Mouse (Mus musculus) CH12.LX (cell line): ENCODE measurements around the gene Ppip5k2. TPM values are rescaled to one million over a fixed set of nuclear protein-coding genes. Genes with fewer than 3 reads are reported as not detected.
A peak's percentile ranks its signal among the peaks of the same experiment; 100 is the strongest.

Experiments
- DNase-seq: peaks from one replicate; pipeline ENCODE4 v3.0.0-alpha.2; 2013; ENCODE audit errors: extremely low read depth
- H3K27ac ChIP-seq: 2 replicates; pipeline ENCODE4 v1.5.1; 2012; ENCODE audit warnings: low read depth, mild to moderate bottlenecking, control low read depth, moderate library complexity; ENCODE audit not compliant: insufficient read depth
- H3K27me3 ChIP-seq: replicated peaks from 2 replicates; pipeline ENCODE3; 2012; ENCODE audit warnings: inconsistent platforms
- H3K36me3 ChIP-seq, 2 experiments: replicated peaks in 1 of 2; 2 replicates each; pipeline versions ENCODE3 to v1.6.1; 2012; ENCODE audit warnings: inconsistent platforms in 1 of 2, low read length in 1 of 2, mild to moderate bottlenecking in 1 of 2, mixed read lengths in 1 of 2, moderate library complexity in 1 of 2; ENCODE audit not compliant: control insufficient read depth in 1 of 2, insufficient read depth in 1 of 2
- H3K4me1 ChIP-seq, 2 experiments: 2 replicates each; pipeline ENCODE4 v1.6.1; 2012; ENCODE audit warnings: inconsistent platforms in 1 of 2, moderate library complexity in 1 of 2; ENCODE audit not compliant: insufficient read depth in 2 of 2, control insufficient read depth in 1 of 2
- H3K4me2 ChIP-seq: 2 replicates; pipeline ENCODE4 v1.6.1; 2012; ENCODE audit warnings: low read depth, mild to moderate bottlenecking, control low read depth; ENCODE audit not compliant: poor library complexity, insufficient read depth, severe bottlenecking
- H3K4me3 ChIP-seq, 3 experiments: fragments of 150-350 bp in 1 of 3; sonication (generic) in 1 of 3; replicated peaks in 1 of 3; 2 replicates each; pipeline versions ENCODE3 to v1.5.1; 2011 to 2012; ENCODE audit warnings: low read depth in 2 of 3, low read length in 2 of 3, mild to moderate bottlenecking in 2 of 3, moderate library complexity in 2 of 3, control low read depth in 1 of 3, improper control_type of control experiment in 1 of 3, inconsistent platforms in 1 of 3, mixed read lengths in 1 of 3; ENCODE audit not compliant: poor library complexity in 1 of 3
- H3K79me2 ChIP-seq: replicated peaks from 2 replicates; pipeline ENCODE4 v1.6.1; 2012; ENCODE audit warnings: mild to moderate bottlenecking, moderate library complexity; ENCODE audit not compliant: control insufficient read depth, poor library complexity, insufficient read depth, severe bottlenecking; ENCODE audit errors: extremely low read depth
- H3K9ac ChIP-seq: 2 replicates; pipeline ENCODE4 v1.6.1; 2012; ENCODE audit warnings: low read depth, mild to moderate bottlenecking, control low read depth, moderate library complexity; ENCODE audit not compliant: insufficient read depth
- H3K9me3 ChIP-seq: replicated peaks from 2 replicates; pipeline ENCODE3; 2012; ENCODE audit warnings: low read length, inconsistent platforms, mixed read lengths
- BHLHE40 ChIP-seq: IDR thresholded peaks from 2 replicates; pipeline ENCODE4 v1.6.1; 2011; ENCODE audit warnings: mild to moderate bottlenecking, low read depth, low read length, improper control_type of control experiment
- CHD1 ChIP-seq: IDR thresholded peaks from 2 replicates; pipeline ENCODE4 v1.6.1; 2012; ENCODE audit warnings: low read depth, low read length, improper control_type of control experiment, inconsistent platforms
- CHD2 ChIP-seq: IDR thresholded peaks from 2 replicates; pipeline ENCODE4 v1.6.1; 2011; ENCODE audit warnings: low read length, improper control_type of control experiment
- CTCF ChIP-seq, 2 experiments: IDR thresholded peaks in 1 of 2; conservative IDR thresholded peaks in 1 of 2; 2 replicates each; pipeline ENCODE4 v1.5.1; 2011 to 2012; ENCODE audit warnings: low read depth in 2 of 2, low read length in 2 of 2, improper control_type of control experiment in 1 of 2, inconsistent platforms in 1 of 2, mild to moderate bottlenecking in 1 of 2, moderate library complexity in 1 of 2
- ELF1 ChIP-seq: IDR thresholded peaks from 2 replicates; pipeline ENCODE4 v1.6.1; 2014; ENCODE audit warnings: low read depth, mild to moderate bottlenecking, inconsistent platforms, low read length, improper control_type of control experiment
- EP300 ChIP-seq: IDR thresholded peaks from 2 replicates; pipeline ENCODE4 v1.6.1; 2011; ENCODE audit warnings: low read length, improper control_type of control experiment
- GABPA ChIP-seq: IDR thresholded peaks from 2 replicates; pipeline ENCODE4 v1.6.1; 2012; ENCODE audit warnings: low read depth, low read length, improper control_type of control experiment, inconsistent platforms; ENCODE audit not compliant: insufficient replicate concordance
- HCFC1 ChIP-seq: IDR thresholded peaks from 2 replicates; pipeline ENCODE4 v1.6.1; 2012; ENCODE audit warnings: low read depth, mild to moderate bottlenecking, inconsistent platforms, low read length, improper control_type of control experiment
- IRF4 ChIP-seq: IDR thresholded peaks from 2 replicates; pipeline ENCODE4 v1.6.1; 2014; ENCODE audit warnings: low read depth, mild to moderate bottlenecking, inconsistent platforms, low read length, improper control_type of control experiment
- JUN ChIP-seq: IDR thresholded peaks from 2 replicates; pipeline ENCODE4 v1.6.1; 2011; ENCODE audit warnings: low read depth, mild to moderate bottlenecking, low read length, improper control_type of control experiment, moderate library complexity; ENCODE audit not compliant: insufficient read depth
- JUND ChIP-seq: conservative IDR thresholded peaks from 2 replicates; pipeline ENCODE4 v1.6.1; 2011; ENCODE audit warnings: low read depth, low read length, improper control_type of control experiment
- KAT2A ChIP-seq: IDR thresholded peaks from 2 replicates; pipeline ENCODE4 v1.6.1; 2012; ENCODE audit warnings: low read length, improper control_type of control experiment, inconsistent platforms; ENCODE audit not compliant: insufficient replicate concordance
- MAX ChIP-seq: IDR thresholded peaks from 2 replicates; pipeline ENCODE4 v1.6.1; 2011; ENCODE audit warnings: low read length, improper control_type of control experiment
- MAZ ChIP-seq: IDR thresholded peaks from 2 replicates; pipeline ENCODE4 v1.6.1; 2012; ENCODE audit warnings: low read depth, mild to moderate bottlenecking, inconsistent platforms, low read length, improper control_type of control experiment, moderate library complexity
- MEF2A ChIP-seq: IDR thresholded peaks from 2 replicates; pipeline ENCODE4 v1.6.1; 2014; ENCODE audit warnings: low read depth, mild to moderate bottlenecking, inconsistent platforms, low read length, improper control_type of control experiment, borderline replicate concordance
- NELFE ChIP-seq: IDR thresholded peaks from 2 replicates; pipeline ENCODE4 v1.6.1; 2011; ENCODE audit warnings: low read depth, low read length, improper control_type of control experiment
- PAX5 ChIP-seq: IDR thresholded peaks from 2 replicates; pipeline ENCODE4 v1.6.1; 2012; ENCODE audit warnings: low read length, inconsistent platforms, mixed read lengths
- POLR2A ChIP-seq: IDR thresholded peaks from 2 replicates; pipeline ENCODE4 v1.6.1; 2011; ENCODE audit warnings: low read depth, mild to moderate bottlenecking, improper control_type of control experiment, low read length
- POLR2AphosphoS2 ChIP-seq: IDR thresholded peaks from 2 replicates; pipeline ENCODE4 v1.6.1; 2011; ENCODE audit warnings: low read depth, low read length, improper control_type of control experiment
- RAD21 ChIP-seq: IDR thresholded peaks from 2 replicates; pipeline ENCODE4 v1.6.1; 2011; ENCODE audit warnings: low read depth, mild to moderate bottlenecking, low read length, improper control_type of control experiment, moderate library complexity
- SIN3A ChIP-seq: IDR thresholded peaks from 2 replicates; pipeline ENCODE4 v1.6.1; 2012; ENCODE audit warnings: low read length, improper control_type of control experiment, inconsistent platforms
- SMC3 ChIP-seq: IDR thresholded peaks from 2 replicates; pipeline ENCODE4 v1.6.1; 2011; ENCODE audit warnings: low read depth, low read length, improper control_type of control experiment
- TCF12 ChIP-seq: IDR thresholded peaks from 2 replicates; pipeline ENCODE4 v1.6.1; 2014; ENCODE audit warnings: low read depth, mild to moderate bottlenecking, inconsistent platforms, low read length, improper control_type of control experiment
- UBTF ChIP-seq: IDR thresholded peaks from 2 replicates; pipeline ENCODE4 v1.6.1; 2012; ENCODE audit warnings: low read depth, mild to moderate bottlenecking, inconsistent platforms, low read length, improper control_type of control experiment, moderate library complexity
- USF1 ChIP-seq: IDR thresholded peaks from 2 replicates; pipeline ENCODE4 v1.6.1; 2014; ENCODE audit warnings: low read depth, mild to moderate bottlenecking, inconsistent platforms, low read length, improper control_type of control experiment
- USF2 ChIP-seq: conservative IDR thresholded peaks from 2 replicates; pipeline ENCODE4 v1.6.1; 2011; ENCODE audit warnings: low read depth, low read length, improper control_type of control experiment
- ZC3H11A ChIP-seq: IDR thresholded peaks from 2 replicates; pipeline ENCODE4 v1.6.1; 2012; ENCODE audit warnings: low read depth, mild to moderate bottlenecking, inconsistent platforms, low read length, improper control_type of control experiment
- ZKSCAN1 ChIP-seq: IDR thresholded peaks from 2 replicates; pipeline ENCODE4 v1.6.1; 2012; ENCODE audit warnings: low read depth, inconsistent platforms, low read length, improper control_type of control experiment, borderline replicate concordance
- ZMIZ1 ChIP-seq: IDR thresholded peaks from 2 replicates; pipeline ENCODE4 v1.6.1; 2012; ENCODE audit warnings: low read depth, mild to moderate bottlenecking, inconsistent platforms, low read length, improper control_type of control experiment
- ZNF384 ChIP-seq: IDR thresholded peaks from 2 replicates; pipeline ENCODE4 v1.6.1; 2012; ENCODE audit warnings: low read depth, low read length, improper control_type of control experiment, inconsistent platforms
- dilution Hi-C: fragments of 300-500 bp; cut with MboI; formaldehyde crosslinking; loops from 2 replicates; pipeline ENCODE4 v1.14.3; 2020; ENCODE audit warnings: low sequenced_read_pairs; ENCODE audit not compliant: extremely low pct_unique_long_range_greater_than_20kb, extremely low pct_ligation_motif_present
- in situ Hi-C: fragments of 300-500 bp; cut with MboI; formaldehyde crosslinking; loops from 3 replicates; pipeline ENCODE4 v1.14.3; 2019; ENCODE audit warnings: low sequenced_read_pairs, low pct_ligation_motif_present, low pct_unique_long_range_greater_than_20kb, mixed read lengths
- polyA plus RNA-seq: library from polyadenylated mRNA; unstranded; fragments of >175 nt; gene quantifications from 2 replicates; pipeline ENCODE4 v1.2.1, GENCODE M21; 2012; ENCODE audit warnings: low read depth; ENCODE audit not compliant: insufficient read length
- total RNA-seq, 2 experiments: library from RNA; depleted of rRNA; stranded (reverse); fragments of 300-350 nt in 1 of 2; fragments of >200 nt in 1 of 2; gene quantifications; 2 replicates each; pipeline ENCODE4 v1.2.3; 2012 to 2014

Gene Ppip5k2
- total and polyA plus RNA-seq, 3 experiments, result 27.4 to 44.9 (median 29.8) TPM

- Histone ChIP-seq H3K79me2 (peaks cover 22% of the 10 kb centered on the region), H3K4me3 (peak overlapping the region; percentile 53 to 80 (median 74)), H3K27ac (peak overlapping the region; percentile 58), H3K9me3 (no peaks in the 10 kb centered on the region), H3K4me1 (peaks cover 9 to 39% of the 10 kb centered on the region in 2 experiments), H3K36me3 (peaks cover 0 to 3% of the 10 kb centered on the region in 2 experiments), H3K27me3 (no peaks in the 10 kb centered on the region), H3K9ac (peak overlapping the region; percentile 49), H3K4me2 (peak overlapping the region; percentile 95)
- peak; percentile 58 for DNase-seq
- dilution Hi-C loops, result no loop called here
- in situ Hi-C loops, result no loop called here
- peak in 1 of 2 experiments; percentile 23; a peak in 1 of 4 replicates for TF ChIP-seq CTCF (conservative IDR thresholded peaks at IDR 0.05 in 1 of 2, IDR thresholded peaks at IDR 0.05 in 1 of 2; ENCODE audit: low read depth in 2 of 2, low read length in 2 of 2)
- TF ChIP-seq CHD1, result no peak
- TF ChIP-seq ZNF384, result no peak
- TF ChIP-seq NELFE, result no peak
- no peak; the same call in 1 of the 2 replicates for TF ChIP-seq POLR2A
- TF ChIP-seq TCF12, result peak; percentile 24; the same call in 1 of the 2 replicates
- TF ChIP-seq UBTF, result peak; percentile 86; the same call in 1 of the 2 replicates
- TF ChIP-seq SIN3A, result 0 out of 2 replicates have a peak, but pooled peaks have one; percentile 59
- TF ChIP-seq CHD2, result no peak
- TF ChIP-seq ELF1, result 0 out of 2 replicates have a peak, but pooled peaks have one; percentile 2
- no peak for TF ChIP-seq BHLHE40
Measured at GRCm38 (mm10) chr1:97660687-97661405, 109.4 kb downstream of the Ppip5k2 start.

GRCm38 (mm10) chr1:97659405-97659804 lies 110.8 kb downstream of the Ppip5k2 start:
- DNase-seq, result peak; percentile 88
- Histone ChIP-seq H3K9ac (peak overlapping the region; percentile 49), H3K9me3 (no peaks in the 10 kb centered on the region), H3K4me1 (peaks cover 7 to 53% of the 10 kb centered on the region in 2 experiments), H3K27ac (peak overlapping the region; percentile 47; the same call in 1 of the 2 replicates), H3K79me2 (peaks cover 23% of the 10 kb centered on the region), H3K27me3 (no peaks in the 10 kb centered on the region), H3K4me2 (peak overlapping the region; percentile 95), H3K36me3 (peaks cover 0 to 7% of the 10 kb centered on the region in 2 experiments), H3K4me3 (peak overlapping the region; percentile 53 to 80 (median 74))
- in situ Hi-C loops, result no loop called here
- dilution Hi-C loops, result no loop called here
- TF ChIP-seq NELFE (peak; percentile 48; the same call in 1 of the 2 replicates), MAZ (no peak), GABPA (no peak), KAT2A (0 out of 2 replicates have a peak, but pooled peaks have one; percentile 36), MEF2A (peak; percentile 90), CHD2 (peak; percentile 66; the same call in 1 of the 2 replicates), ELF1 (no peak), UBTF (no peak), SIN3A (peak; percentile 88), TCF12 (peak; percentile 76), EP300 (peak; percentile 96), ZMIZ1 (no peak), USF1 (peak; percentile 7; the same call in 1 of the 2 replicates), HCFC1 (no peak; the same call in 1 of the 2 replicates), IRF4 (peak; percentile 97), JUND (no peak), POLR2AphosphoS2 (no peak), RAD21 (no peak), USF2 (no peak), MAX (peak; percentile 93), JUN (peak; percentile 10; the same call in 1 of the 2 replicates), SMC3 (no peak), ZNF384 (peak; percentile 83), ZKSCAN1 (no peak), ZC3H11A (no peak), PAX5 (no peak)
